Mouse (Mus musculus) thymus, postnatal 36 days (tissue): ENCODE results near the gene Pml.
A peak's percentile ranks its signal among the peaks of the same experiment; 100 is the strongest.

ENCODE experiments used
- DNase-seq, 2 experiments: peaks; one replicate each; pipeline ENCODE4 v3.0.0; 2022; ENCODE audit warnings: mixed read lengths in 2 of 2

Pml gene

DNA sequence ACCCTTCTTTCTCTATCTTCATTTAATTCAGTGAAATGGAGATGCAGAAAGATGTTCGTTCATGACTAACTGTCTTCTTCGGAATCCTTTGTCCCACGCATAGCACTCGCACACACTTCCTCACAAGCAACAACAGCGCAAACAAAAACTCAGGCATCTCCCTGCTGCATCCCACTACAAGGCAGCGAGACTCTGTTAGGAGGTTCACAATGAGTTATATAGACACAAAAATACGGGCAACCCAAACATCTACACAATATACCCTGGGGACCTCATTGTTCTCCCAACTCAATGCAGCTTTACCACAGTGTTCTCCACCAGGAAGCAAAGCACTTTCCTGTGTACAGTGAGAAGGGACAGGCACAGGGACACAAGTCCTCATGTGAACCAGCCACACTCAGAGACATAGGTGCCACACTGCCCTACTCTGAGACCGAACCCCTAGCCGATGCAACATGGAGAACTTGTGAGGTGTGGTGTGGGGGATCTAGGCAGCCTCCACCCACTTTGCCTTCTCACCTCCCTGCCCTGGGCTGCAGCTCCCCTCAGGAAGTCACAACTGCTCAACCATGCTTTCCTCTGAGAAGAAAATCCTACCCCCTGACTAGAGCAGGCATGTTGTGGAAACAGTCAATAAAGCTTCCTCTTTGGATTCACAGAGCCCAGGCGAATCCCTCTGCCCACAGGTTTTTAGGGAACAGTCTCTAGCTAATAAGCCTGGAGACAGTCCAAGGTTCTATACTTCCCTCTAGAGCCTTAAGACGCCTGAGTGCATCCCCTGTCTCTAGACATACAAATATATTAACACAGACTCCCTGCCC lies 49.1 kb downstream of the Pml start:
- DNase-seq, result no peak

- no peak for DNase-seq
Measured at GRCm38 (mm10) chr9:58199381-58200269, 50.0 kb downstream of the Pml start.

DNA sequence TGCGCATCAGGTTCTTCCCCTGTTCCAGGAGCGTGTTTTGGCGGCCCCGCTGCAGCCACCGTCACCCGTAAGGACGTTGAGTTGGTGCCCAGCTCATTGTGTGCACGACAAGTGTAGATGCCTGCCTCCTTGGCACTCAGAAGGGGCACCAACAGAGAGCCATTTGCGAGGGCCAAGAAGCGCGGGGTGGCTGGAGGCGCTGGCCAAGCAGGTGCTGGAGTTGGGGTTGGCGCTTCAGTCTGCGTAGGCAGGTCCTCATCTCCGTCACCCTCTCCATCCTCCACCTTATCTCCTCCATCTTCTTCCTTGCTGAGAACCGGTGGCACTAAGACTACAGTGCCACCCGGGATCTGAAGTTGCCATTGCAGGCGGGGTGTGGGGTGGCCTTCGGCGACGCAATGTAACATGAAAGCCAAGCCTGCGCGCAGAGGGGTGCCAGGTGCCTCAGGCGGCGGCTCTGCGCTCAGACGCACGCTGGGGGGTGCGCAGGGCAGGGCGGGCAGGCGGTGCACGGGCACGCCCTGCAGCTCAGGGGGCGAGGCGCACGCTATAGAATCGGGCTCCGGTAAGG lies 50.7 kb downstream of the Pml start:
- peak; percentile 15 to 39 for DNase-seq

DNA sequence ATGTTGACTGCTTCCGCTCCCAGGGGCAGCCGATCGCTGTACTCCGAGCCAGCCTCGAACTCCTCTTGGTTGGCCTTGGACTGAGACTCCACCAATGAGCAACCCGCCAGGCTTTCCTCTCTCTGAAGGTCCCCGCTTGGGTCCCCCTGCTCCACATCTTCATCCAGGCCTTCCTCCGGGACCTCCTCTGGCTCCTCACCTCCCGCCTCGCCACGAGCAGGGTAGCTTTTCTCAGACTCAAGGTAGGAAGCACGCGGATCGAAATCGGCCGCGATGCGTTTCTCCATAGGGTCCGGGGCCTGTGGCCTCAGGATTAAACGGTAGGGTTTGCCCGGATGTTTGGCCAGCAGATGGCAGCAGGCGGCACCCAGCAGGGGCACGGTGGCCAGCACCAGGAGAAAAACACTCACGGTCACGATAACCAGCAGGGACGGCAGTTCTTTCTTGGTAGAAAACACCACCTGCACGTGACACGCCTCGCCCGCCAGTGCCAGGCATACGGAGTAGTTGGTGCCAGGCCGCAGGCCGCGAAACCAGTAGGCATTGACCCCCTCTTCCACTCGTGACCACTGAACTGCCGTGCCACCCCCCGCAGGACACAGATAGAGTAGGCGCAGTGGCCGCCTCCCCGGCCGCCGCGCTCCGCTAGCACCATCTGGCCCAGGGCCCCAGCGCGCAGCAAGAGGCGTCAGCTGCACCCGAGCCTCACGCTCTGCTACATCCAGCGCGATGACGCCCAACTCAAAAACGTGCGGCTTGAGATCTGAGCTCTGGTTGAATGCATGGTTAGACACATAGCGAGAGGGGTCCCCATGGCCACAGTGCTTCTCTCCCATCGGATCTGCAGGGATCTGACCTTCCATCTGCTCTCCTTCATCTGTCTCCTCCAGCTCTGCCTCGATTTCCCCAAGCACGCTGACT lies 51.5 kb downstream of the Pml start:
- peak; percentile 33 to 35 for DNase-seq

DNA sequence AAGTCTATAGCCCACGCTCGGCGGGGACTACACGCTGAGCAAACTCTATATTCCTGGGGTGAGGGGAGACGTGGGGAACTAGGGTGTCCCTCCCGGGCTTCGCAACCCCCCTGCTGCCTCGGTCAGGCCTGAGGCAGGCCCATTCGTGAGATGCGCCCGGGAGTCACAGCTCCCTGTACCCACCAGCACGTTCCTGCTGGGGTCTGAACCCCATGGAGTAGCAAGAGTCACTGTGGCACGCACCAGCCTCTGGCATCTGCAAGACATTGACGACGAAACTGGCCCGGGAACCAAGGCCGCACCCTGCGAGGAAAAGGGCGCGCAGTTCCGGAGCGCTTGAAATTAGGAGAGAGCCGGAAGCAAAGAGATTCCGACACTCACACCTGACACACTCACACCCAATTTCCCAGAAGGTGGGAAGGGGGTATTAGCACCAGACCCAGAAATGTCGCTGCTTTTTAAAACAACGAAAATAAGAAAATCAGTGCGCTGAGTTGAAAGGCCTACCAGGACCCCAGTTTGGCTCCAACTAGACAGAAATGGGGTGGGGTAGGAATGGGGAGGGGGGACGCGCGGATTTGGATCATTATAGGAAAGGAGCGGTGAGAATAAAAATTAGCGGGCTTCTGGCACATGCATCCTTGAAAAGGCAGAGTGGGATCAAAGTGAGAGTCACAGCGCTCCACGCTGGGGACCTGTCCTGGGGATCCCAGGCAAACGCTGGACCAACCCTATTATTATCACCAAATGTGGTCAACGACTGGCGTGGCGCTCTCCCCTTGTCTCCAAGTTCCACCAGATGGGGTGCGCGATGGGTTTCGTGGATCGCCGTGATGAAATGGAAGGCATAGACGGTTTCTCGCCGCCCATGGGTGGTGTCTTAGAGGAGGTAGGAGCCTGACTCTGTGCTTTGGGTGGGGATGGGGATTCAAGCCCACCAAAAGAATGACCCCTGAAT lies 52.7 kb downstream of the Pml start:
- DNase-seq, result no peak

DNA sequence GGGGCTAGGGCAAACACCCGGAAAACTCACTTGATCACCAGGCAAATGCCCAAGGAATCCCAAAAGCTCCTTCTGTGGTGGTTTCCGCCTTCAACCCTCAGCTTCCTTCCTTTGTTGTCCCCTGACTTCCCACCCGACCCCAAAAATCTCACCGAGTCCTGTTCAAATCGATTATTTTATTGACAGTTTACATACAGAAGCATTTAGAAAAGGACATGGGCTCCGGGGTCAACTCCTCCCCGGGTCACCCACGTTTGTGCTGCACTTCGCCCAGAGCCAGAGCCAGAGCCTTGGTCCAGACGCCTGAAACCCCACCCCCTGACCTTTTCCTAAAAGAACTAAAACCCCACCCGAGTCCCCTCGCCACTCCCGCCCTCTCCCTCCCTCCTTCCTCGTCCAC lies 53.4 kb downstream of the Pml start:
- DNase-seq, result no peak

DNA sequence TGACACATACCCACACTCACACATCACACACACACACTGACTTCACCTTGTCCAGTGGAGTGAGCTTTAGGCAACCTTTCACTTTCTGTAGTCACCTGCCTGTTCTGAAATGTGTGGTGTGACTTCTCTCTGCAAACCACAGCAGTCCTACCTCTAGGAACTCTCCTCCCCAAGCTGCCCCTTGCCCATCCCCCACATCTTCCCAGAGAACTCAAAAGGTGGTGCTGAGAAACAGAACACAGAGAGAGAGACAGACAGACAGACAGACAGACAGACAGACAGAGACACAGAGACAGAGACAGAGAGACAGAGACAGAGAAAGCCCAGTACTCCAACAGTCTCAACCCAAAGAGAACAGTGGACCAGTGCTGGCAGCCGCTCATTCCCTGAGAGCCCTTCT lies 53.9 kb downstream of the Pml start:
- DNase-seq, result no peak

GRCm38 (mm10) chr9:58194222-58194621 lies 55.4 kb downstream of the Pml start:
- no peak for DNase-seq

- DNase-seq, result peak in 1 of 2 experiments; percentile 17
Measured at GRCm38 (mm10) chr9:58184456-58184855, 65.1 kb downstream of the Pml start.

GRCm38 (mm10) chr9:58179390-58179789 lies 70.2 kb downstream of the Pml start:
- no peak for DNase-seq

DNA sequence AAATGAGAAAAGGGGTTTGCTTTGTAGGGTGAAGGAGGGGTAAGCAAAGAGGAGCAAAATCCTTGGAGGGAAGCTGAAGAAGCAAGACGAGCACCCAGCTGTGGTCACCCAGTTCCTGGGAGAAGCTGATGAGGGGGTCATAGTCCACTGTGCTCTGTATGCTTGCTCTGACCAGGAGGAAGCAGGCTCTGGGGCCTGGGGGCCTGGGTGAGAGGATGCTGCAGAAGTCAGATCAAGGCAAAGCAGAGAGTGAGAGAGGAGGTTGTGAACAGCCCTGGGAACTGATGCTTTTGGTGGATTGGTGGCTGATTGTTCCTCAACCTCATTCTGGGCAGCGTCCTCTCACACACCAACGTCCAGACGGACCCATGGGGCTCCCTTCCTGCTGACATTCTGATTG lies 72.4 kb downstream of the Pml start:
- DNase-seq, result no peak

GRCm38 (mm10) chr9:58175745-58176487 lies 73.7 kb downstream of the Pml start:
- DNase-seq, result no peak

GRCm38 (mm10) chr9:58174818-58175251 lies 74.8 kb downstream of the Pml start:
- no peak for DNase-seq

GRCm38 (mm10) chr9:58172863-58173262 lies 76.7 kb downstream of the Pml start:
- DNase-seq, result no peak

GRCm38 (mm10) chr9:58169426-58169825 lies 80.2 kb downstream of the Pml start:
- DNase-seq, result no peak

DNA sequence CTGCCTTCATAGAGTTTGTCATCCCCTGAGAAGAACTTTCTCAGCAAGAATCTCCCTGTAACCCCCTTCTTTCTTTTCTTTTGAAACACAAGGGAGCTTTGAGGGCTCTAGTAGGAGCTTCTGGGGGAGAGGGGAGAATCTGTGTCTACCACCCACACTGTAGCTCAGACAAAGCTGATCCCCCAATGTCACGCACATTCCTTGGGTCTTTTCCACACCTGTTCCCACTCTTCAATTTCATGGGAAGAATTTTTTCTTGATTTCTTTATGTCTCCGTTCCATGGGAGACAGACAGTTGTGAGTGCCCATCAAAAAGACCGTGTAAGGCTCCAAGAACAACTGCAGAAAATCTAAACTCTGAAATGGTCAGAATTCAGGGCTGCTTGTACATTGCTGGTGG lies 80.7 kb downstream of the Pml start:
- DNase-seq, result no peak
